Mouse (Mus musculus): ENCODE data around the gene Kcnq1.

The Kcnq1 gene

GRCm38 (mm10) chr7:143106062-143106461 lies at the start of gene Kcnq1:
Gene Kcnq1 (plus strand): TSS chr7:143106362.
- no peak for DNase-seq (ENCODE audit: low read depth, low spot score)

GRCm38 (mm10) chr7:143057023-143057422 lies 49.1 kb upstream of the Kcnq1 start:
- DNase-seq (ENCODE audit: low read depth, low spot score): no peak

- no peak for DNase-seq (ENCODE audit: low read depth, low spot score)
Observed at GRCm38 (mm10) chr7:143057667-143058220, 48.4 kb upstream of the Kcnq1 start.

GRCm38 (mm10) chr7:143058221-143058697 lies 47.9 kb upstream of the Kcnq1 start:
- DNase-seq (ENCODE audit: low read depth, low spot score): no peak

- no peak for DNase-seq (ENCODE audit: low read depth, low spot score)
Observed at GRCm38 (mm10) chr7:143059202-143059870, 46.8 kb upstream of the Kcnq1 start.

GRCm38 (mm10) chr7:143062704-143063103 lies 43.5 kb upstream of the Kcnq1 start:
- DNase-seq (ENCODE audit: low read depth, low spot score): no peak

- DNase-seq (ENCODE audit: low read depth, low spot score): no peak
Observed at GRCm38 (mm10) chr7:143064226-143064625, 41.9 kb upstream of the Kcnq1 start.

- DNase-seq (ENCODE audit: low read depth, low spot score): no peak
Observed at GRCm38 (mm10) chr7:143065692-143066091, 40.5 kb upstream of the Kcnq1 start.

- DNase-seq (ENCODE audit: low read depth, low spot score): no peak
Observed at GRCm38 (mm10) chr7:143067469-143067868, 38.7 kb upstream of the Kcnq1 start.

- no peak for DNase-seq (ENCODE audit: low read depth, low spot score)
Observed at GRCm38 (mm10) chr7:143067897-143068296, 38.3 kb upstream of the Kcnq1 start.

- DNase-seq (ENCODE audit: low read depth, low spot score): peak; percentile 23
Observed at GRCm38 (mm10) chr7:143068316-143068881, 37.8 kb upstream of the Kcnq1 start.

GRCm38 (mm10) chr7:143068882-143069591 lies 37.1 kb upstream of the Kcnq1 start, which contains the start of gene Tssc4:
Gene Tssc4 (plus strand): TSS chr7:143069249.
- DNase-seq (ENCODE audit: low read depth, low spot score): peak; percentile 100

- DNase-seq (ENCODE audit: low read depth, low spot score): no peak
Observed at GRCm38 (mm10) chr7:143069751-143070400, 36.3 kb upstream of the Kcnq1 start.

GRCm38 (mm10) chr7:143070506-143071070 lies 35.6 kb upstream of the Kcnq1 start:
- DNase-seq (ENCODE audit: low read depth, low spot score): no peak

GRCm38 (mm10) chr7:143072605-143073004 lies 33.6 kb upstream of the Kcnq1 start:
- DNase-seq (ENCODE audit: low read depth, low spot score): no peak

GRCm38 (mm10) chr7:143073086-143073485 lies 33.1 kb upstream of the Kcnq1 start:
- peak; percentile 30 for DNase-seq (ENCODE audit: low read depth, low spot score)

GRCm38 (mm10) chr7:143075394-143075793 lies 30.8 kb upstream of the Kcnq1 start:
- DNase-seq (ENCODE audit: low read depth, low spot score): no peak

GRCm38 (mm10) chr7:143077351-143077750 lies 28.8 kb upstream of the Kcnq1 start:
- DNase-seq (ENCODE audit: low read depth, low spot score): no peak

- DNase-seq (ENCODE audit: low read depth, low spot score): no peak
Observed at GRCm38 (mm10) chr7:143082024-143082423, 24.1 kb upstream of the Kcnq1 start.

- no peak for DNase-seq (ENCODE audit: low read depth, low spot score)
Observed at GRCm38 (mm10) chr7:143083708-143084107, 22.5 kb upstream of the Kcnq1 start.

GRCm38 (mm10) chr7:143086366-143086765 lies 19.8 kb upstream of the Kcnq1 start:
- peak; percentile 49 for DNase-seq (ENCODE audit: low read depth, low spot score)
